Mouse (Mus musculus): ENCODE data around the gene Asb16. TPM values are rescaled to one million over a fixed set of nuclear protein-coding genes. Genes with fewer than 3 reads are reported as not detected.
A peak's percentile ranks its signal among the peaks of the same experiment; 100 is the strongest.

Gene Asb16
- polyA plus RNA-seq, 1 experiment from 2014 or later: 0.08 TPM

DNA sequence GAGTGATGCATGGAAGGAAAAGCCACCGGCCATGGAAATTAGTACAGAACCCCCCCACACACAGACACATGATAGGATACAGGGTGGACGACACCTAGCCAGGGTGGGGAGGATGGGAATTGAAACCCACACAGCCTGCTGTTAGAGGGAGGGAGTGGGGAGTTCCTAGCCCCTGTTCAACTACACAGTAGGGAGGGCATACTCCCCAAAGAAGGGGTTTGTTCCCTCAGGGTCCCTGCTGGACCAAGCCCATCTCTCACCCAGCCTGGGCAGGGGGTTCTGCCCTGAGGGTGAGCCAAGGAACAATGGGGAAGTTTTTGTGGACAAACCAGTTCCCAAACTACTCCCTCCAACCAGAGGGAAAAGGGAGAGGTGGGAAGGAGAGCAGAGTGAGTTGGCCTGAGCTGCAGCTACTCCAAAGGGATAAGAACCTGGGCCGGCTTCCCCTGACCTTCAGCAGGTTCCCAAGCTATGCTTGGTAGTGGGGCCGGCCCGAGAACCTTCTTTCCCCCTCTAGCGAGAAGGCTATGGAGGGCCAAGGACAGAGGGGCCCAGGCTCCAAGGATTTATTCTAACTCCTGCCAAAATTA lies 21.1 kb downstream of the Asb16 start:
- Histone ChIP-seq H3K36me3 (ENCODE audit: control insufficient read depth, insufficient read depth) (peaks cover 46% of the 10 kb centered on the region), H3K27me3 (ENCODE audit: control insufficient read depth, insufficient read depth, low read length) (no peaks in the 10 kb centered on the region), H3K4me3 (ENCODE audit: low read length) (no peak overlapping the region), H3K9ac (ENCODE audit: low read length) (no peak overlapping the region), H3K4me2 (ENCODE audit: low read depth, low read length) (no peak overlapping the region), H3K27ac (ENCODE audit: low read length) (no peak overlapping the region), H3K9me3 (replicated peaks; ENCODE audit: control insufficient read depth, low read length) (no peaks in the 10 kb centered on the region), H3K4me1 (ENCODE audit: control insufficient read depth, insufficient read depth, low read length) (peaks cover 20% of the 10 kb centered on the region)
- 55% methylated on average over 6 of the region's 6 CpGs for WGBS
- ATAC-seq (replicated peaks; ENCODE audit: extremely low read depth, insufficient read depth, low FRiP score): no peak

DNA sequence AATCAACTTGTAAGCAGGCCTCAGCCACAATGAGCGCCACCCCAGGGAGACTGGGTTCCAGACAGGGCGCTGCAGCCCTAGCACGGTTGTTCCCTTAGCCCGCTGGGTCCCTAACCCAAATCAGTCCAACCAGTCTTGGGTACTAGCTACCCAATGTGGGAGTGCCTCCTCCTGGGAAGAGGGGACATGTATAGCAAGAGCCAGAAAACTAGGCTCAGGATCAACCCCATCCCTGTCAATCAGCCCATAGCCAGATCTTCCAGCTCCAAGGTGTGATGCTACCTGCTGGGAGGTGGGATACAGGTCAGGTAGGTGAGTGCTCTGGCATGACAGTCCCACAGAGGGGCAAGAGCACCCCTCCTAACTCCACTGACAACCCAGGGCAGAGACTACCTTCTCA lies 21.6 kb downstream of the Asb16 start:
- H3K9ac ChIP-seq (ENCODE audit: low read length): no peak overlapping the region
- no peak for ATAC-seq (replicated peaks; ENCODE audit: extremely low read depth, insufficient read depth, low FRiP score)
- no peak overlapping the region for H3K4me3 ChIP-seq (ENCODE audit: low read length)
- 86% methylated on average over 4 of the region's 4 CpGs for WGBS
- H3K9me3 ChIP-seq (replicated peaks; ENCODE audit: control insufficient read depth, low read length): no peaks in the 10 kb centered on the region
- H3K4me2 ChIP-seq (ENCODE audit: low read depth, low read length): no peak overlapping the region
- H3K27me3 ChIP-seq (ENCODE audit: control insufficient read depth, insufficient read depth, low read length): no peaks in the 10 kb centered on the region
- H3K27ac ChIP-seq (ENCODE audit: low read length): no peak overlapping the region
- H3K36me3 ChIP-seq (ENCODE audit: control insufficient read depth, insufficient read depth): peaks cover 46% of the 10 kb centered on the region
- peaks cover 26% of the 10 kb centered on the region for H3K4me1 ChIP-seq (ENCODE audit: control insufficient read depth, insufficient read depth, low read length)

DNA sequence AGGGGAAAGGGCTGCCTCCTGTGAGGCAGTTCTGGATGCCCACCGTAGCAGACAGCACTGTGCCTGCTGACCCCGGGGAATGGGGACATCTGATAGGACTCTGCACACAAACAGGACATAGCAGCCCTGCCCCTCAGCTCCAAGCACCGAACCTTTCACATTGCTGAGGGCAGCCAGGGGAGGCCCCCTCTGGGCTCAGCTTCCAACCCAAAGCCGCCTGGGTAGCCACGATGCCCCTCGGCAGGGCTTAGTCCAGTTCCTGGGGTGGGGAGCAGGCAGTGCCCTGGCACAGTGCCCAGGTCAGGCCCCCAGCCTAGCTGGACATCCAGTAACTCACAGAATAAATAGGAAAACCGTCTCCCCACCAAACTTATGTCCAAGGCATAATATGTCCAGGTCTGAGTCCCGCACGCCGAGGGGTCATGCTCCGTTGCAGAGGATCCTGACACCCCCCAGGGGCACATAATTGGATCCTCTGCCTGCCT lies 22.6 kb downstream of the Asb16 start:
- Histone ChIP-seq H3K27ac (ENCODE audit: low read length) (no peak overlapping the region), H3K4me2 (ENCODE audit: low read depth, low read length) (no peak overlapping the region), H3K27me3 (ENCODE audit: control insufficient read depth, insufficient read depth, low read length) (no peaks in the 10 kb centered on the region), H3K4me3 (ENCODE audit: low read length) (no peak overlapping the region), H3K36me3 (ENCODE audit: control insufficient read depth, insufficient read depth) (peaks cover 46% of the 10 kb centered on the region), H3K9me3 (replicated peaks; ENCODE audit: control insufficient read depth, low read length) (no peaks in the 10 kb centered on the region), H3K4me1 (ENCODE audit: control insufficient read depth, insufficient read depth, low read length) (peaks cover 22% of the 10 kb centered on the region), H3K9ac (ENCODE audit: low read length) (no peak overlapping the region)
- no peak for ATAC-seq (replicated peaks; ENCODE audit: extremely low read depth, insufficient read depth, low FRiP score)
- 80% methylated on average over 11 of the region's 11 CpGs for WGBS

DNA sequence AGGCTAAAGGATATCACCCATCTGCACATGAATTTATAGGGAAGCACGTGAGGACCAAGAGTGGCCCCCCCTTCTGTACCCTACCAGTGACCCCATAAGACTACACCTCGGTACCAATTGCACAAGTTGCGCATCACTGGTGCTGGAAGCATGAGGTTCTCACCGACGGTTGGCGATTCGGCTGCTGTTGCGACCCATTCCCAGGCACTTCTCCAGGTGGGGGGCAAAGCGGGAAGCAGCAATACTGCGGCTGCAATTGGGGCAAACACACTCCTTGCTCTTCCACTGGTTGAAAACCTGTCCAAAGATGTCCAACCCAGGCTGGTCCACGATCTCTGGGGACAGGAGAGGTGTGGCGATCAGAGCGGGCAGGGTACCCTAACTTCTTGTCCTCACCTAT lies 25.4 kb downstream of the Asb16 start:
- Histone ChIP-seq H3K4me1 (ENCODE audit: control insufficient read depth, insufficient read depth, low read length) (peaks cover 20% of the 10 kb centered on the region), H3K9ac (ENCODE audit: low read length) (no peak overlapping the region; the same call in 1 of the 2 replicates), H3K4me3 (ENCODE audit: low read length) (no peak overlapping the region), H3K4me2 (ENCODE audit: low read depth, low read length) (no peak overlapping the region), H3K27me3 (ENCODE audit: control insufficient read depth, insufficient read depth, low read length) (no peaks in the 10 kb centered on the region), H3K27ac (ENCODE audit: low read length) (no peak overlapping the region), H3K9me3 (replicated peaks; ENCODE audit: control insufficient read depth, low read length) (no peaks in the 10 kb centered on the region), H3K36me3 (ENCODE audit: control insufficient read depth, insufficient read depth) (peaks cover 33% of the 10 kb centered on the region)
- ATAC-seq (replicated peaks; ENCODE audit: extremely low read depth, insufficient read depth, low FRiP score): no peak
- 95% methylated on average over 13 of the region's 13 CpGs for WGBS

DNA sequence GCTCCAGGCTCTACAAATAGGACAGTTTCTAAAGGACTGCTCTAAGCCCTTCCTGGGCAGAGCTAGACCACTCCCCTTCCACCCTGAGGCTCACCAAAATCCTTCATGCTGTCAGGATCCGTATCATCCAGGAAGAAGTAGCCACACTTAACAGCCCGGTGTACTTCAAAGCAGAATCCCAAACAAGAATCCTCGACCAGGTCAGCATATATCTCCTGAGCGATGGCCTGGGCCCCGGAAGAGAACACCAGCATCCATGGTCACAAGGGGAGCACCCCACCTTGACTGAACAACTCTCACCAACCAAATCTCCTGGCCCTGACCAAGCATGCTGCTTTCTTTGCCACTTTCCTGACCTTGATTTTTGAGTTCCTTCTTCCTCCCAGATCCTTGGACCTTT lies 25.9 kb downstream of the Asb16 start:
- H3K4me3 ChIP-seq (ENCODE audit: low read length): peak overlapping the region; percentile 81; the same call in 1 of the 2 replicates
- WGBS: 77% methylated on average over 5 of the region's 5 CpGs
- H3K27ac ChIP-seq (ENCODE audit: low read length): no peak overlapping the region
- H3K4me2 ChIP-seq (ENCODE audit: low read depth, low read length): peak overlapping the region; percentile 66; the same call in 1 of the 2 replicates
- ATAC-seq (replicated peaks; ENCODE audit: extremely low read depth, insufficient read depth, low FRiP score): no peak
- H3K4me1 ChIP-seq (ENCODE audit: control insufficient read depth, insufficient read depth, low read length): peaks cover 20% of the 10 kb centered on the region
- H3K9me3 ChIP-seq (replicated peaks; ENCODE audit: control insufficient read depth, low read length): no peaks in the 10 kb centered on the region
- peak overlapping the region; percentile 90 for H3K9ac ChIP-seq (ENCODE audit: low read length)
- H3K27me3 ChIP-seq (ENCODE audit: control insufficient read depth, insufficient read depth, low read length): no peaks in the 10 kb centered on the region
- peaks cover 33% of the 10 kb centered on the region for H3K36me3 ChIP-seq (ENCODE audit: control insufficient read depth, insufficient read depth)

DNA sequence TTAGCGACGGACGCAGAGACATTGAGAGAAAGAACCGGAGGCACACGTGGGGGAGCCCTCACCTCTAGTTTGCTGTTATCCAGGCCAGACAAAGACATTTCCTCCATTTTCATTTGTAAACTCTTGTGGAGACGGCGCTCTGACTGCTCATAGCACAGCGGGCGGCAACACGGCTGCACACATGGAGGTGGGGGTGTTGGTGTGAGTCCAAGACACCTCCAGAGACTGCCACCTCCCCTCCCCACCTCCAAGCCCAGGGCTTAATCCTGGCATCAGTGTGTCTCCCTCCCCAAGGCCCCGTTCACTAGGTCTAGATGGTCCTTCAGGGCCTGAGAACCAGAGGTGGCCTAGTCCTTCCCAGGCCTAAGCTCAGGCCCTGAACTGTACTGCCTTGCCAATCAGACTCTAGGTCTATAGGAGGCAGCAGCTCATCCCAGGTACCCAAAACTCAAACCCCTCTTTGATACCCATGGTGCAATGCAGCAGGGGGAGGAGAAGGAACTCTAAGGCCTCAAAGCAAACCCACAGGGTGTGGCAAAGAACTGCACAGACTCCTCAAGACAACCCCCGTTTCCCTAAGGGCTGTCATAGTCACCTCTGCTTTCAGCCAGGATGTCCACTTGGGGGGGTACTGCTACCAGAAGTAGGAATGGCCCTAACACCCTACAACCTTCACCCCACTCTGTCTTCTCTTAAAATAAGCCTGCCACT lies 26.5 kb downstream of the Asb16 start:
- H3K27me3 ChIP-seq (ENCODE audit: control insufficient read depth, insufficient read depth, low read length): no peaks in the 10 kb centered on the region
- H3K4me1 ChIP-seq (ENCODE audit: control insufficient read depth, insufficient read depth, low read length): peaks cover 20% of the 10 kb centered on the region
- peak overlapping the region; percentile 81 for H3K4me3 ChIP-seq (ENCODE audit: low read length)
- H3K27ac ChIP-seq (ENCODE audit: low read length): peak overlapping the region; percentile 99
- H3K9ac ChIP-seq (ENCODE audit: low read length): peak overlapping the region; percentile 90
- WGBS: 65% methylated on average over 12 of the region's 12 CpGs
- H3K9me3 ChIP-seq (replicated peaks; ENCODE audit: control insufficient read depth, low read length): no peaks in the 10 kb centered on the region
- peak overlapping the region; percentile 66 for H3K4me2 ChIP-seq (ENCODE audit: low read depth, low read length)
- ATAC-seq (replicated peaks; ENCODE audit: extremely low read depth, insufficient read depth, low FRiP score): no peak
- H3K36me3 ChIP-seq (ENCODE audit: control insufficient read depth, insufficient read depth): peaks cover 33% of the 10 kb centered on the region

DNA sequence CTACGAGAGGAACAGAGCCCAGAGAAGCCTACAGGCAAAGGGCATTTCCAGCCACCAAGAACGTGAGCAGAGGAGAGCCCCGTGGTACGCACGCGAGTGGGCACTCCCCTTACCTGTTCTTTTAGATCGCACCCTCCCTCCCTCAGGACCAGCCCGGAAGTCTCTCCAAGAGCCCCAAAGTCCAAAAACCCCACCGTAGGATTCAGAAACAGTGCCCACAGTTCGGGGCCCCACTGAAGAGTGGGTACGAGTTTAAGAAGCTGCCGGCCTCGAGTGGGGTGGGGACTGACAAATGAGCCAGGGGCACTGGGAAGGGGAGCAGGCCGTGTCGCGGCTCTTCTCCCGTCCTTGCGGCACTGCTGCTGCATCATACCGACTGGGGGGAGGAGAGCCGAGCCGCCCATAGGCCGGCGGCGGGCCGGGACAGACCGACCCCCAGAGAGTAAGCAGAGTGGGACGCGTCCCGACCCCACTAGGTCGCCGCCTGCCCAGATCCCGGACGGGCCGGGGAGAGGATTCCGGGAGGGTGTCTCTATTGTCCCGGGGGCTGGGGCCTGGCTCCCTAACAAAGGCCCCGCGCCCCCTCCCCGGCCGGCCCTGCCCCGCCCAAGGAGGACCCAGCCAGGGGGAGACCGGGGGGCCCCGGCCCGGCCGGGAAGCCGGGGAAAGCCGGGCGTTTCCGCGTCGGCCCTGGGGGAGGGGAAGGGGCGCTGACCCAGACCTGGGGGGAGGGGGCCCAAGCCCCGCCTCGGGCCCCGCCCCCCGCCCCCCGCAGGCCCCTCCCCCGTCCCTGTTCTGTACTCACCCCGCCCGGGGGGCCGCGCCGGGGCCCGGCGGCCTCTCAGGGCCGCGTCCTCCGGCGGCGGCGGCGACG lies 27.3 kb downstream of the Asb16 start:
- Histone ChIP-seq H3K9ac (ENCODE audit: low read length) (peak overlapping the region; percentile 90), H3K9me3 (replicated peaks; ENCODE audit: control insufficient read depth, low read length) (no peaks in the 10 kb centered on the region), H3K4me2 (ENCODE audit: low read depth, low read length) (peak overlapping the region; percentile 66), H3K36me3 (ENCODE audit: control insufficient read depth, insufficient read depth) (peaks cover 29% of the 10 kb centered on the region), H3K27ac (ENCODE audit: low read length) (peak overlapping the region; percentile 99), H3K4me3 (ENCODE audit: low read length) (peak overlapping the region; percentile 81), H3K27me3 (ENCODE audit: control insufficient read depth, insufficient read depth, low read length) (no peaks in the 10 kb centered on the region), H3K4me1 (ENCODE audit: control insufficient read depth, insufficient read depth, low read length) (peaks cover 20% of the 10 kb centered on the region)
- ATAC-seq (replicated peaks; ENCODE audit: extremely low read depth, insufficient read depth, low FRiP score): peak; percentile 58
- under 1% methylated on average over 40 of the region's 73 CpGs for WGBS

DNA sequence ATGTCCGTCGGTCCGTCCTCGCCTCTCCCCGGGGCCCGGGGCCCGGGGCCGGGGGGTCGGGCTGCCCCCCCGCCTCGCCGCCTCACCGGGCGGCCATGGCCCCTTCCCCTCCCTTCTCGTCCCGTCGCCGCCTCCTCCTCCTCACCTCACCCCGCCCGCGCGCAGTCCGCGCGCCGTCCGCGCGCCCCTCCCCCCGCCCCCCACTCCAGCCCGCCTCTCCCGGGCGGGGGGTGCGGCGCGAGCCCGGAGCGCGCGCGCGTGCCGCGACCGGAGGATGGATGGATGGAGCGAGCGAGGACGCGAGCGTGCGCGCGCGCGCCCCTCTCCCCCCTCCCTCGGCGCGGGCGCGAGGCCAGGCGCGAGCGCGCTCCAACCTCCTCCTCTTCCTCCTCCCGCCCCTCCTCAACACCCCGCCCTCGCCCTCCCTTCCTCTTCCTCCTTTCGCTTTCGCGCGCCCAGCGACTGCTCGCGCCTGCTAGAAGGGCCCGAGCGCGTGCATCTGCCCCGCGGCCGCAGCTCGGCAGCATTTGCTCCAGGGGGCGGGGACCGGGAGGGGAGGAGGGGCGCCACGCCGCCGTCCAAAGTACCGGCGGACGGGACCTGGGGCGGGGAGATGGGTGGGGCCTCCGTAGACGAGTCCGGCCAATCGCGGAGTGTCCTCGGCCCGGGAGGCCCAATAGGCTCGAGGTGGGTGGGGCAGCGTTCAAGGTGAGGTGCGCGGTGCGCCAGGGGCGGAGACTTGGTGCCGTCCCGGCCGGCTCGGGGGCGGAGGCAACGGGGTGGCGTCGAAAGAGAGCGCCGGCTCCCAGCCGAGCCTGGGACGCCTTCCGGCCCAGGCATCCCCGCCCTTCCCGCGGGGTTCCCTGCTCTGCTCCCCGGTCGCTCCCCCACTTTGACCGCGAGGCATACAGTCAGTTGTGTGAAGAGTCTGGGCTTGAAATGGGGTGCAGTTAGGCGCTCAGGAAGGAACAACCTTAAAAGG lies 28.2 kb downstream of the Asb16 start, which contains the start of gene Atxn7l3:
TSS of gene Atxn7l3 (minus strand) at position 141 of the 982 bp plus-strand sequence.
- peaks cover 20% of the 10 kb centered on the region for H3K4me1 ChIP-seq (ENCODE audit: control insufficient read depth, insufficient read depth, low read length)
- no peaks in the 10 kb centered on the region for H3K27me3 ChIP-seq (ENCODE audit: control insufficient read depth, insufficient read depth, low read length)
- H3K27ac ChIP-seq (ENCODE audit: low read length): peak within 1 kb of the TSS; percentile 99
- peak within 1 kb of the TSS; percentile 91 for H3K9ac ChIP-seq (ENCODE audit: low read length)
- H3K4me2 ChIP-seq (ENCODE audit: low read depth, low read length): peak within 1 kb of the TSS; percentile 98
- H3K4me3 ChIP-seq (ENCODE audit: low read length): peak within 1 kb of the TSS; percentile 81
- H3K9me3 ChIP-seq (replicated peaks; ENCODE audit: control insufficient read depth, low read length): no peaks in the 10 kb centered on the region
- peaks cover 20% of the 10 kb centered on the region for H3K36me3 ChIP-seq (ENCODE audit: control insufficient read depth, insufficient read depth)
- under 1% methylated on average over 70 of the region's 125 CpGs for WGBS
- peak; percentile 92 for ATAC-seq (replicated peaks; ENCODE audit: extremely low read depth, insufficient read depth, low FRiP score)
